Mouse (Mus musculus) left cerebral cortex, adult 2 months (tissue): ENCODE measurements around the gene Tmsb10. TPM values are rescaled to one million over a fixed set of nuclear protein-coding genes. Genes with fewer than 3 reads are reported as not detected.
A peak's percentile ranks its signal among the peaks of the same experiment; 100 is the strongest.

ENCODE experiments used
- DNase-seq, 2 experiments: peaks; one replicate each; pipeline ENCODE4 v3.0.0; 2021 to 2022; ENCODE audit warnings: low spot score in 2 of 2, mixed read lengths in 1 of 2; ENCODE audit errors: extremely low spot score in 1 of 2
- H3K27ac ChIP-seq: fragments of 200-600 bp; 2 replicates; pipeline ENCODE4 v1.8.1; 2022
- H3K4me3 ChIP-seq: fragments of 200-600 bp; 2 replicates; pipeline ENCODE4 v1.8.1; 2022
- CTCF ChIP-seq: fragments of 200-600 bp; IDR thresholded peaks from 2 replicates; pipeline ENCODE4 v1.8.1; 2022; ENCODE audit warnings: antibody characterized with exemption, mild to moderate bottlenecking, moderate library complexity
- intact Hi-C: fragments of 180-260 bp; cut with DNase I; formaldehyde crosslinking; loops from one replicate; pipeline ENCODE4 v1.15.1; 2025
- long read RNA-seq, 2 experiments: library from polyadenylated mRNA; stranded (forward); transcript quantifications; one replicate each; pipeline ENCODE4 v2.0.0; 2021; ENCODE audit warnings: borderline mapping rate in 2 of 2
- total RNA-seq, 2 experiments: library from RNA; stranded (reverse); gene quantifications; 2 replicates each; pipeline ENCODE4 v1.2.3; 2021

Tmsb10 gene
- 100 to 1,000 TPM; 429 to 476 TPM for total RNA-seq
- long read RNA-seq, experiment 1, transcript Tmsb10-202 (2 exons, 690 nt), result minor isoform, 199 of 588 reads
- long read RNA-seq, experiment 1, transcript Tmsb10-203 (3 exons, 570 nt), result major isoform, 384 of 588 reads
- long read RNA-seq, experiment 1, partial matches to known transcripts, result 2 of 588 reads
- long read RNA-seq, experiment 1, other reads (novel, unspliced or antisense), result 2 of 588 reads
- long read RNA-seq, experiment 2, transcript Tmsb10-203 (3 exons, 570 nt), result major isoform, 319 of 416 reads
- long read RNA-seq, experiment 2, transcript Tmsb10-202 (2 exons, 690 nt), result minor isoform, 88 of 416 reads
- long read RNA-seq, experiment 2, partial matches to known transcripts, result 0 of 416 reads
- long read RNA-seq, experiment 2, other reads (novel, unspliced or antisense), result 5 of 416 reads

GRCm38 (mm10) chr6:72958662-72959071, at the start of gene Tmsb10:
Gene Tmsb10, minus strand, starts transcription at chr6:72958748.
- intact Hi-C loops, result loop anchor here (1.0 to 5.0 kb wide), 2 partner anchors 9 to 94 kb away; no protein-coding TSS in a partner anchor
- H3K27ac ChIP-seq, result peak within 1 kb of the TSS; percentile 97
- DNase-seq, result no peak
- H3K4me3 ChIP-seq, result peak within 1 kb of the TSS; percentile 95
- no peak for TF ChIP-seq CTCF

- intact Hi-C loops, result no loop called here
- H3K27ac ChIP-seq, result no peak overlapping the region
- DNase-seq, result no peak
- TF ChIP-seq CTCF, result no peak
- H3K4me3 ChIP-seq, result no peak overlapping the region
These were observed 45.1 kb upstream of the Tmsb10 start for GRCm38 (mm10) chr6:73003601-73004000.

- no peak for TF ChIP-seq CTCF
- no peak overlapping the region for H3K27ac ChIP-seq
- intact Hi-C loops, result no loop called here
- no peak for DNase-seq
- no peak overlapping the region for H3K4me3 ChIP-seq
These were observed 43.8 kb upstream of the Tmsb10 start for GRCm38 (mm10) chr6:73002391-73002790.

GRCm38 (mm10) chr6:72998809-72999208, 40.3 kb upstream of the Tmsb10 start:
- intact Hi-C loops, result no loop called here
- no peak for TF ChIP-seq CTCF
- Histone ChIP-seq H3K4me3 (no peak overlapping the region), H3K27ac (no peak overlapping the region)
- no peak for DNase-seq

- Histone ChIP-seq H3K27ac (no peak overlapping the region), H3K4me3 (no peak overlapping the region)
- DNase-seq, result no peak
- TF ChIP-seq CTCF, result no peak
- intact Hi-C loops, result no loop called here
These were observed 35.1 kb upstream of the Tmsb10 start for GRCm38 (mm10) chr6:72993688-72994082.

- intact Hi-C loops, result no loop called here
- Histone ChIP-seq H3K4me3 (no peak overlapping the region), H3K27ac (no peak overlapping the region)
- TF ChIP-seq CTCF, result no peak
- DNase-seq, result no peak
These were observed 34.6 kb upstream of the Tmsb10 start for GRCm38 (mm10) chr6:72993054-72993687.

GRCm38 (mm10) chr6:72990206-72990605, 31.7 kb upstream of the Tmsb10 start:
- DNase-seq, result no peak
- no peak for TF ChIP-seq CTCF
- no peak overlapping the region for H3K4me3 ChIP-seq
- H3K27ac ChIP-seq, result no peak overlapping the region
- intact Hi-C loops, result no loop called here

GRCm38 (mm10) chr6:72989028-72989736, 30.6 kb upstream of the Tmsb10 start:
- intact Hi-C loops, result no loop called here
- no peak for TF ChIP-seq CTCF
- DNase-seq, result no peak
- Histone ChIP-seq H3K4me3 (no peak overlapping the region), H3K27ac (no peak overlapping the region)

- intact Hi-C loops, result no loop called here
- no peak for DNase-seq
- Histone ChIP-seq H3K27ac (no peak overlapping the region), H3K4me3 (no peak overlapping the region)
- TF ChIP-seq CTCF, result no peak
These were observed 24.0 kb upstream of the Tmsb10 start for GRCm38 (mm10) chr6:72982506-72982905.

- intact Hi-C loops, result no loop called here
- no peak for DNase-seq
- no peak for TF ChIP-seq CTCF
These were observed 23.3 kb upstream of the Tmsb10 start for GRCm38 (mm10) chr6:72981851-72982250.

GRCm38 (mm10) chr6:72981124-72981651, 22.6 kb upstream of the Tmsb10 start:
- TF ChIP-seq CTCF, result no peak
- intact Hi-C loops, result no loop called here
- peak in 1 of 2 experiments; percentile 14 for DNase-seq
- Histone ChIP-seq H3K27ac (peak overlapping the region; percentile 50), H3K4me3 (no peak overlapping the region)

More at GRCm38 (mm10) chr6:72981851-72982250, 23.3 kb upstream of the Tmsb10 start:
- Histone ChIP-seq H3K27ac (no peak overlapping the region; the same call in 1 of the 2 replicates), H3K4me3 (no peak overlapping the region)

GRCm38 (mm10) chr6:72976866-72977265, 18.3 kb upstream of the Tmsb10 start:
- Histone ChIP-seq H3K27ac (no peak overlapping the region), H3K4me3 (no peak overlapping the region)
- DNase-seq, result no peak
- TF ChIP-seq CTCF, result no peak
- intact Hi-C loops, result no loop called here
